Mouse (Mus musculus) kidney, adult 2 months (tissue): ENCODE results near the gene Naglu. TPM values are rescaled to one million over a fixed set of nuclear protein-coding genes. Genes with fewer than 3 reads are reported as not detected.
A peak's percentile ranks its signal among the peaks of the same experiment; 100 is the strongest.

Source experiments
- DNase-seq: peaks from one replicate; pipeline ENCODE4 v3.0.0; 2021
- H3K27ac ChIP-seq: fragments of 200-500 bp; 2 replicates; pipeline ENCODE4 v1.5.1; 2012; ENCODE audit warnings: low read depth, low read length, control low read depth, inconsistent platforms; ENCODE audit not compliant: insufficient read depth
- H3K27me3 ChIP-seq: fragments of 200-500 bp; replicated peaks from 2 replicates; pipeline ENCODE4 v1.6.1; 2012; ENCODE audit warnings: mild to moderate bottlenecking, moderate library complexity, low read length, inconsistent platforms; ENCODE audit not compliant: control insufficient read depth, insufficient read depth
- H3K36me3 ChIP-seq: fragments of 200-500 bp; 2 replicates; pipeline ENCODE4 v1.6.1; 2012; ENCODE audit warnings: mild to moderate bottlenecking, moderate library complexity, low read length, inconsistent platforms; ENCODE audit not compliant: control insufficient read depth, insufficient read depth
- H3K4me1 ChIP-seq: fragments of 200-500 bp; 2 replicates; pipeline ENCODE4 v1.6.1; 2011; ENCODE audit warnings: low read length; ENCODE audit not compliant: control insufficient read depth, insufficient read depth
- H3K4me3 ChIP-seq: fragments of 200-500 bp; 2 replicates; pipeline ENCODE4 v1.5.1; 2011; ENCODE audit warnings: mild to moderate bottlenecking, low read depth, low read length, control low read depth; ENCODE audit not compliant: insufficient read depth
- CTCF ChIP-seq: fragments of 200-500 bp; conservative IDR thresholded peaks from 2 replicates; pipeline ENCODE4 v1.5.1; 2011; ENCODE audit warnings: low read depth, mild to moderate bottlenecking, control low read depth, low read length, moderate library complexity, mixed read lengths; ENCODE audit not compliant: insufficient read depth, insufficient read length
- POLR2A ChIP-seq: fragments of 200-500 bp; IDR thresholded peaks from one replicate; pipeline ENCODE4 v1.6.1; 2011; ENCODE audit warnings: low read depth, low read length, control low read depth
- WGBS: fragments of 180-500 bp; shearing (Covaris S2); methylation state at CpG from one replicate; pipeline ENCODE4 v1.1.7; 2018; 5-methylcytosine and 5-hydroxymethylcytosine counted together
- polyA plus RNA-seq: library from polyadenylated mRNA; depleted of rRNA; stranded (reverse); fragments of >200 nt; gene quantifications from 2 replicates; pipeline ENCODE4 v1.2.3, GENCODE M21; 2012

The Naglu gene
- polyA plus RNA-seq, 1 experiment = 50.6 TPM

GRCm38 (mm10) chr11:101083083-101083697, 13.4 kb downstream of the Naglu start:
- 16% methylated on average over 19 of the region's 19 CpGs for WGBS
- H3K4me3 ChIP-seq = peak overlapping the region; percentile 79

GRCm38 (mm10) chr11:101084246-101084645, 14.4 kb downstream of the Naglu start:
- WGBS = 80% methylated on average over 14 of the region's 14 CpGs

More at GRCm38 (mm10) chr11:101083083-101083697, 13.4 kb downstream of the Naglu start:
- peak; percentile 87 for DNase-seq
- TF ChIP-seq POLR2A = no peak
- no peak for TF ChIP-seq CTCF
- H3K4me1 ChIP-seq = peaks cover 32% of the 10 kb centered on the region
- no peaks in the 10 kb centered on the region for H3K36me3 ChIP-seq
- H3K27ac ChIP-seq = peak overlapping the region; percentile 77
- no peaks in the 10 kb centered on the region for H3K27me3 ChIP-seq

GRCm38 (mm10) chr11:101084811-101085210, 15.0 kb downstream of the Naglu start:
- Histone ChIP-seq H3K27me3 (no peaks in the 10 kb centered on the region), H3K27ac (no peak overlapping the region), H3K36me3 (peaks cover 2% of the 10 kb centered on the region; the same call in 1 of the 2 replicates), H3K4me3 (no peak overlapping the region), H3K4me1 (peaks cover 32% of the 10 kb centered on the region)
- WGBS = 96% methylated on average over 12 of the region's 12 CpGs
- DNase-seq = no peak
- TF ChIP-seq POLR2A (no peak), CTCF (no peak)

More at GRCm38 (mm10) chr11:101084246-101084645, 14.4 kb downstream of the Naglu start:
- H3K27ac ChIP-seq = no peak overlapping the region
- DNase-seq = no peak
- H3K4me3 ChIP-seq = no peak overlapping the region
- peaks cover 32% of the 10 kb centered on the region for H3K4me1 ChIP-seq
- 0 out of 2 replicates have a peak, but pooled peaks cover 2% of the 10 kb centered on the region for H3K36me3 ChIP-seq
- no peaks in the 10 kb centered on the region for H3K27me3 ChIP-seq
- TF ChIP-seq POLR2A (no peak), CTCF (no peak)

GRCm38 (mm10) chr11:101085617-101086322, 16.0 kb downstream of the Naglu start:
- peak; percentile 80 for DNase-seq
- Histone ChIP-seq H3K27me3 (no peaks in the 10 kb centered on the region), H3K27ac (peak overlapping the region; percentile 74; the same call in 1 of the 2 replicates), H3K36me3 (peaks cover 2% of the 10 kb centered on the region; the same call in 1 of the 2 replicates), H3K4me1 (peaks cover 29% of the 10 kb centered on the region), H3K4me3 (no peak overlapping the region)
- TF ChIP-seq POLR2A (no peak), CTCF (no peak)
- 79% methylated on average over 18 of the region's 18 CpGs for WGBS

GRCm38 (mm10) chr11:101086323-101086674, 16.5 kb downstream of the Naglu start:
- H3K4me3 ChIP-seq = no peak overlapping the region
- peaks cover 25% of the 10 kb centered on the region for H3K4me1 ChIP-seq
- 52% methylated on average over 6 of the region's 6 CpGs for WGBS
- H3K36me3 ChIP-seq = peaks cover 2% of the 10 kb centered on the region; the same call in 1 of the 2 replicates
- no peaks in the 10 kb centered on the region for H3K27me3 ChIP-seq
- no peak for DNase-seq
- H3K27ac ChIP-seq = peak overlapping the region; percentile 74
- TF ChIP-seq POLR2A (no peak), CTCF (no peak)

- Histone ChIP-seq H3K27me3 (no peaks in the 10 kb centered on the region), H3K27ac (peak within 1 kb of the TSS; percentile 74), H3K4me3 (peak within 1 kb of the TSS; percentile 75), H3K4me1 (peaks cover 22% of the 10 kb centered on the region), H3K36me3 (peaks cover 2% of the 10 kb centered on the region; the same call in 1 of the 2 replicates)
- peak; percentile 97 for DNase-seq
- 1% methylated on average over 52 of the region's 52 CpGs for WGBS
- TF ChIP-seq POLR2A = peak; percentile 66
- TF ChIP-seq CTCF = no peak
Observed at GRCm38 (mm10) chr11:101086756-101087681, 17.2 kb downstream of the Naglu start, which contains the start of gene Mlx. Gene Mlx (plus strand): TSS chr11:101087277.
